ENCODE assay signal across 18 mouse cellular contexts in the genomic region with DNA sequence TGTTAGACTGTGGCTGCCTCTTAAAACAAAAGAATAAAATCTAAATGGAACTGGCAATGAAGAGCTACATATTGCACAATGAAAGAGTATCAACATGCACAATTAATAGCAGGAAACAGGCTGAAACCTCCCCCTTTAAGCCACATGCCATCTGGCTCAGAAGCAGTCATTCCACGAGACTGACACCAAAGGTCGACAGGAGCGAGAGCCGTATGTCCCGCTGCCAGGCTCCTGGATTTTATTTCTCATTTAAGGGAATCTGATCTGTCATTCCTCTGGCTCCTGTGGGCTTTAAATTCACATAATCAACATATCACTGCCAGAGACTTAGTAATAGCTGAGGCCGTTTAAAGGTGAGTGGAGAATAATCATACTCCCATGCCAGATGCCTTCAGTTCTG.
DNase-seq lines count a peak whose midpoint lies in the region; ATAC-seq and TF ChIP-seq lines count a peak whose summit lies in the region.
"Had no signal": no experiment of that assay in that cellular context is flagged by ENCODE, and none has a peak within 500 bp of the region (broad histone marks: within the 10 kb centered on the region; RNA-seq: fewer than 3 reads in every experiment).

No protein-coding gene starts in this region.

- DNase-seq in kidney, postnatal 0 days (ENCODE audit: low spot score) = peak; percentile 28
- DNase-seq in midbrain, postnatal 0 days (ENCODE audit: low spot score) = peak; percentile 20
- DNase-seq in midbrain, embryonic 14.5 days = no peak
- peak; percentile 47 to 51 for DNase-seq in cerebellum, postnatal 10 days
- no peak for DNase-seq in thymus, postnatal 14 days
- DNase-seq in heart, adult 9 months (ENCODE audit: low spot score in 2 of 2) = no peak
- DNase-seq: heart, adult 11 months; kidney, adult 9 months; layer of hippocampus, postnatal 36 days; lung, postnatal 10 days; right cerebral cortex, postnatal 14 days; thymus, adult 18-20 months had no signal

- H3K36me3 ChIP-seq in kidney, postnatal 0 days (ENCODE audit: insufficient read depth, low read length) = no peaks in the 10 kb centered on the region
- H3K36me3 ChIP-seq in kidney, embryonic 16.5 days (ENCODE audit: insufficient read depth, low read length) = no peaks in the 10 kb centered on the region
- H3K36me3 ChIP-seq in midbrain, postnatal 0 days (ENCODE audit: insufficient read depth, low read length) = no peaks in the 10 kb centered on the region
- no peaks in the 10 kb centered on the region for H3K36me3 ChIP-seq in midbrain, embryonic 14.5 days (ENCODE audit: control insufficient read depth, insufficient read depth, low read length)
- H3K36me3 ChIP-seq: hindbrain, embryonic 15.5 days; limb, embryonic 15.5 days had no signal

- ATAC-seq in kidney, postnatal 0 days (replicated peaks; ENCODE audit: low FRiP score, low read depth) = no peak
- no peak for ATAC-seq in kidney, embryonic 16.5 days (ENCODE audit: low FRiP score, low TSS enrichment)
- ATAC-seq in midbrain, postnatal 0 days (ENCODE audit: low FRiP score) = no peak
- no peak for ATAC-seq in midbrain, embryonic 14.5 days (ENCODE audit: low FRiP score, low TSS enrichment)
- ATAC-seq in CD4-positive, CD25-positive, alpha-beta regulatory T cell, adult 4 months = no peak

- H3K27ac ChIP-seq in kidney, postnatal 0 days = no peak overlapping the region
- no peak overlapping the region for H3K27ac ChIP-seq in kidney, embryonic 16.5 days (ENCODE audit: low read length)
- no peak overlapping the region for H3K27ac ChIP-seq in midbrain, postnatal 0 days (ENCODE audit: low read depth, low read length)
- H3K27ac ChIP-seq in midbrain, embryonic 14.5 days (replicated peaks; ENCODE audit: low read depth, low read length) = no peak overlapping the region
- H3K27ac ChIP-seq: hindbrain, embryonic 15.5 days; limb, embryonic 15.5 days had no signal

- H3K4me1 ChIP-seq in kidney, postnatal 0 days (replicated peaks; ENCODE audit: insufficient read depth, low read length) = no peaks in the 10 kb centered on the region
- no peaks in the 10 kb centered on the region for H3K4me1 ChIP-seq in kidney, embryonic 16.5 days (ENCODE audit: insufficient read depth, low read length)
- H3K4me1 ChIP-seq in midbrain, postnatal 0 days (ENCODE audit: insufficient read depth, low read length) = no peaks in the 10 kb centered on the region
- H3K4me1 ChIP-seq in midbrain, embryonic 14.5 days (ENCODE audit: control insufficient read depth, insufficient read depth, low read length) = no peaks in the 10 kb centered on the region
- H3K4me1 ChIP-seq: hindbrain, embryonic 15.5 days; limb, embryonic 15.5 days had no signal

- no peak overlapping the region for H3K4me3 ChIP-seq in kidney, postnatal 0 days (replicated peaks; ENCODE audit: low read depth, low read length)
- H3K4me3 ChIP-seq in kidney, embryonic 16.5 days (ENCODE audit: low read length) = no peak overlapping the region
- no peak overlapping the region for H3K4me3 ChIP-seq in midbrain, postnatal 0 days (ENCODE audit: low read depth, low read length)
- no peak overlapping the region for H3K4me3 ChIP-seq in midbrain, embryonic 14.5 days (replicated peaks; ENCODE audit: low read depth, low read length)
- H3K4me3 ChIP-seq: erythroblast, embryonic 14.5 days; hindbrain, embryonic 15.5 days; limb, embryonic 15.5 days had no signal

- TF ChIP-seq CTCF in kidney, postnatal 0 days (IDR thresholded peaks at IDR 0.05; ENCODE audit: low read depth) = no peak
- TF ChIP-seq CTCF in midbrain, postnatal 0 days (IDR thresholded peaks at IDR 0.05) = no peak

- H3K27me3 ChIP-seq in kidney, postnatal 0 days (ENCODE audit: insufficient read depth, low read length) = no peaks in the 10 kb centered on the region
- H3K27me3 ChIP-seq in kidney, embryonic 16.5 days (ENCODE audit: insufficient read depth, low read length) = no peaks in the 10 kb centered on the region
- H3K27me3 ChIP-seq in midbrain, postnatal 0 days (ENCODE audit: insufficient read depth, low read length) = no peaks in the 10 kb centered on the region
- no peaks in the 10 kb centered on the region for H3K27me3 ChIP-seq in midbrain, embryonic 14.5 days (ENCODE audit: control insufficient read depth, insufficient read depth, low read length)
- H3K27me3 ChIP-seq: hindbrain, embryonic 15.5 days; limb, embryonic 15.5 days had no signal

- WGBS in kidney, postnatal 0 days = 41% methylated on average over 6 of the region's 6 CpGs
- 44% methylated on average over 6 of the region's 6 CpGs for WGBS in kidney, embryonic 16.5 days
- WGBS in midbrain, postnatal 0 days = 66% methylated on average over 6 of the region's 6 CpGs
- 79% methylated on average over 6 of the region's 6 CpGs for WGBS in midbrain, embryonic 14.5 days

- no peak overlapping the region for H3K9ac ChIP-seq in kidney, postnatal 0 days (ENCODE audit: low read depth, low read length)
- H3K9ac ChIP-seq in kidney, embryonic 16.5 days (replicated peaks; ENCODE audit: low read length) = no peak overlapping the region
- no peak overlapping the region for H3K9ac ChIP-seq in midbrain, postnatal 0 days (replicated peaks; ENCODE audit: low read length, poor library complexity, severe bottlenecking)
- H3K9ac ChIP-seq in midbrain, embryonic 14.5 days (replicated peaks; ENCODE audit: low read length) = no peak overlapping the region
- H3K9ac ChIP-seq: hindbrain, embryonic 15.5 days; limb, embryonic 15.5 days had no signal

- H3K4me2 ChIP-seq in kidney, postnatal 0 days (ENCODE audit: low read length) = no peak overlapping the region
- no peak overlapping the region for H3K4me2 ChIP-seq in kidney, embryonic 16.5 days (replicated peaks; ENCODE audit: low read depth, low read length)
- H3K4me2 ChIP-seq in midbrain, postnatal 0 days (ENCODE audit: low read depth, low read length, poor library complexity, severe bottlenecking) = no peak overlapping the region
- no peak overlapping the region for H3K4me2 ChIP-seq in midbrain, embryonic 14.5 days (ENCODE audit: low read length)
- H3K4me2 ChIP-seq: hindbrain, embryonic 15.5 days; limb, embryonic 15.5 days; midbrain, embryonic 11.5 days had no signal

- no peaks in the 10 kb centered on the region for H3K9me3 ChIP-seq in kidney, postnatal 0 days (replicated peaks; ENCODE audit: low read length)
- no peaks in the 10 kb centered on the region for H3K9me3 ChIP-seq in kidney, embryonic 16.5 days (ENCODE audit: low read length)
- no peaks in the 10 kb centered on the region for H3K9me3 ChIP-seq in midbrain, postnatal 0 days (ENCODE audit: low read length)
- no peaks in the 10 kb centered on the region for H3K9me3 ChIP-seq in midbrain, embryonic 14.5 days (ENCODE audit: control insufficient read depth, low read length)
- H3K9me3 ChIP-seq: hindbrain, embryonic 15.5 days; limb, embryonic 15.5 days had no signal

Comparison
In these comparisons a context has a peak if more than half of its experiments do, and no peak if none do; other contexts are left out.
1. DNase-seq: peak in kidney, postnatal 0 days (single experiment), midbrain, postnatal 0 days (single experiment) and cerebellum, postnatal 10 days (2 of 2); none in midbrain, embryonic 14.5 days (single experiment), thymus, postnatal 14 days (single experiment) and heart, adult 9 months (0 of 2).